Comparison of ENCODE assay signal across 21 mouse cellular contexts in the genomic region with DNA sequence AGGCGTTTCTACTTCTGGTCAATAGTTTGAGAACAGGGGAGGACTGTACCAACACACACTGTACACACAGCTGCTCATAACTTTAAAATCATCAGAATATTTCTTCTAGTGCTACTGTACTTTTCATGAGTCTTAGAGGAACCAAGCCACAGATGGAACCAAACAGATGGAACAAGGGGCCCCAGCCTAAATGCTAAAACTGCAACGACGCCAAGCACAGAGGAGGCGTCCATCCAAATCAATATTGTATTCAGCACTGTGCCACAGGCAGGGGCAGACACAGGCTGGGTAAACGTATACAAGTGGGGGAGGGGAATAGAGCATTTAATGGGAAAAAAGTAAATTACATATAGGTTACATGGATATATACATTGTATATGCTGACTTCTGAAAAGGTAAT. TPM values are rescaled to one million over a fixed set of nuclear protein-coding genes. Genes with fewer than 3 reads are reported as not detected.
A peak's percentile ranks its signal among the peaks of the same experiment; 100 is the strongest.
DNase-seq lines count a peak whose midpoint lies in the region; ATAC-seq and TF ChIP-seq lines count a peak whose summit lies in the region.
"Had no signal": no experiment of that assay in that cellular context is flagged by ENCODE, and none has a peak within 500 bp of the region (broad histone marks: within the 10 kb centered on the region; RNA-seq: fewer than 3 reads in every experiment).

No protein-coding gene starts in this region.

- 81% methylated on average over 5 of the region's 5 CpGs for WGBS in heart, adult 2 months
- WGBS in liver, adult 2 months: 34% methylated on average over 5 of the region's 5 CpGs
- WGBS in liver, embryonic 11.5 days: 72% methylated on average over 5 of the region's 5 CpGs
- WGBS in forebrain, postnatal 0 days: 20% methylated on average over 5 of the region's 5 CpGs

- no peak for DNase-seq in heart, adult 2 months
- DNase-seq in heart, postnatal 36 days: no peak
- DNase-seq in liver, adult 2 months (ENCODE audit: extremely low read depth, low read depth, low spot score): no peak
- no peak for DNase-seq in liver, embryonic 11.5 days (ENCODE audit: low spot score)
- DNase-seq in forebrain, postnatal 0 days: peak; percentile 65
- DNase-seq in kidney, postnatal 10 days: no peak
- DNase-seq: B cell, adult 2 months; cerebellum, adult 9-11 months; kidney, adult 8-10 months; kidney, postnatal 14 days; lung, postnatal 10 days had no signal

- H3K36me3 ChIP-seq in heart, adult 2 months (ENCODE audit: control insufficient read depth, insufficient read depth, low read length): peaks cover 4% of the 10 kb centered on the region; the same call in 1 of the 2 replicates
- no peaks in the 10 kb centered on the region for H3K36me3 ChIP-seq in liver, adult 2 months (ENCODE audit: control insufficient read depth, insufficient read depth, low read length)
- no peaks in the 10 kb centered on the region for H3K36me3 ChIP-seq in liver, embryonic 11.5 days (ENCODE audit: control insufficient read depth, insufficient read depth, low read length)
- H3K36me3 ChIP-seq in forebrain, postnatal 0 days (ENCODE audit: insufficient read depth): peaks cover 3% of the 10 kb centered on the region; the same call in 1 of the 2 replicates
- H3K36me3 ChIP-seq: embryonic facial prominence, embryonic 12.5 days; heart, embryonic 10.5 days; hindbrain, embryonic 15.5 days; intestine, embryonic 15.5 days had no signal

- H3K4me3 ChIP-seq in heart, adult 2 months: no peak overlapping the region
- no peak overlapping the region for H3K4me3 ChIP-seq in liver, adult 2 months (ENCODE audit: insufficient read depth, low read depth, low read length)
- no peak overlapping the region for H3K4me3 ChIP-seq in liver, embryonic 11.5 days (ENCODE audit: low read depth, low read length)
- H3K4me3 ChIP-seq in brown adipose tissue, adult 24 weeks (ENCODE audit: insufficient read depth, low read depth, low read length): no peak overlapping the region
- no peak overlapping the region for H3K4me3 ChIP-seq in forebrain, postnatal 0 days (ENCODE audit: low read depth, low read length)
- H3K4me3 ChIP-seq: embryonic facial prominence, embryonic 12.5 days; heart, embryonic 10.5 days; hindbrain, embryonic 15.5 days; intestine, embryonic 15.5 days; midbrain, embryonic 10.5 days had no signal

- ATAC-seq in liver, embryonic 11.5 days (replicated peaks; ENCODE audit: low FRiP score): no peak
- ATAC-seq in forebrain, postnatal 0 days: peak; percentile 44
- ATAC-seq in inflammation-experienced regulatory T-cells, adult 6 months: no peak
- ATAC-seq: intestine, embryonic 15.5 days; Patski had no signal

- H3K9ac ChIP-seq in heart, adult 2 months (ENCODE audit: low read depth, low read length): no peak overlapping the region
- H3K9ac ChIP-seq in liver, adult 2 months (ENCODE audit: low read depth, low read length): no peak overlapping the region
- no peak overlapping the region for H3K9ac ChIP-seq in liver, embryonic 11.5 days (ENCODE audit: low read depth, low read length)
- no peak overlapping the region for H3K9ac ChIP-seq in forebrain, postnatal 0 days
- H3K9ac ChIP-seq: embryonic facial prominence, embryonic 12.5 days; hindbrain, embryonic 15.5 days; intestine, embryonic 15.5 days had no signal

- H3K4me2 ChIP-seq in liver, embryonic 11.5 days: no peak overlapping the region
- H3K4me2 ChIP-seq in forebrain, postnatal 0 days (ENCODE audit: low read depth): no peak overlapping the region
- H3K4me2 ChIP-seq: embryonic facial prominence, embryonic 12.5 days; hindbrain, embryonic 15.5 days; intestine, embryonic 15.5 days had no signal

- H3K4me1 ChIP-seq in heart, adult 2 months (ENCODE audit: control insufficient read depth, insufficient read depth, low read length): peaks cover 16% of the 10 kb centered on the region
- peaks cover 48% of the 10 kb centered on the region for H3K4me1 ChIP-seq in liver, adult 2 months (ENCODE audit: control insufficient read depth, insufficient read depth, low read length)
- peaks cover 16% of the 10 kb centered on the region for H3K4me1 ChIP-seq in liver, embryonic 11.5 days (replicated peaks; ENCODE audit: control insufficient read depth, insufficient read depth, low read length)
- H3K4me1 ChIP-seq in brown adipose tissue, adult 24 weeks (ENCODE audit: control insufficient read depth, insufficient read depth, insufficient read length, low read length): peaks cover 25% of the 10 kb centered on the region
- H3K4me1 ChIP-seq in forebrain, postnatal 0 days (ENCODE audit: insufficient read depth): peaks cover 35% of the 10 kb centered on the region

- H3K27me3 ChIP-seq in heart, adult 2 months (ENCODE audit: control insufficient read depth, insufficient read depth, low read length): no peaks in the 10 kb centered on the region
- no peaks in the 10 kb centered on the region for H3K27me3 ChIP-seq in liver, adult 2 months (ENCODE audit: control insufficient read depth, insufficient read depth, low read length)
- H3K27me3 ChIP-seq in liver, embryonic 11.5 days (replicated peaks; ENCODE audit: control insufficient read depth, insufficient read depth, low read length): no peaks in the 10 kb centered on the region
- no peaks in the 10 kb centered on the region for H3K27me3 ChIP-seq in forebrain, postnatal 0 days (ENCODE audit: insufficient read depth, low read length)
- H3K27me3 ChIP-seq: CH12.LX; embryonic facial prominence, embryonic 12.5 days; hindbrain, embryonic 15.5 days; intestine, embryonic 15.5 days; Patski had no signal

- H3K9me3 ChIP-seq in liver, embryonic 11.5 days (ENCODE audit: control insufficient read depth, low read length): no peaks in the 10 kb centered on the region
- no peaks in the 10 kb centered on the region for H3K9me3 ChIP-seq in forebrain, postnatal 0 days (ENCODE audit: low read length)
- H3K9me3 ChIP-seq: embryonic facial prominence, embryonic 12.5 days; G1E; heart, embryonic 10.5 days; hindbrain, embryonic 15.5 days; intestine, embryonic 15.5 days; midbrain, embryonic 10.5 days had no signal

- no peak for TF ChIP-seq POLR2A in heart, adult 2 months (IDR thresholded peaks at IDR 0.05; ENCODE audit: insufficient read depth, low read depth, low read length)
- TF ChIP-seq POLR2A in liver, adult 2 months (IDR thresholded peaks at IDR 0.05; ENCODE audit: extremely low read depth, insufficient read depth, low read length): no peak

- H3K79me2 ChIP-seq in heart, adult 2 months (replicated peaks; ENCODE audit: control insufficient read depth, insufficient read depth, low read length): no peaks in the 10 kb centered on the region; the same call in 1 of the 2 replicates
- H3K79me2 ChIP-seq in liver, adult 2 months (ENCODE audit: control insufficient read depth, insufficient read depth, low read length): peaks cover 10% of the 10 kb centered on the region; the same call in 1 of the 2 replicates

- intact Hi-C loops in heart, adult 2 months (cut with DNase I): no loop called here
- intact Hi-C loops in heart, postnatal 36 days (cut with DNase I): loop anchor here (5.0 kb wide), 1 partner anchor 40 kb away; no protein-coding TSS in a partner anchor

- no peak for TF ChIP-seq CTCF in heart, adult 2 months (IDR thresholded peaks at IDR 0.05)
- TF ChIP-seq CTCF in liver, adult 2 months (IDR thresholded peaks at IDR 0.05; ENCODE audit: low read depth, low read length): no peak
- no peak for TF ChIP-seq CTCF in forebrain, postnatal 0 days (IDR thresholded peaks at IDR 0.05; ENCODE audit: low read depth)

- peak overlapping the region; percentile 76 for H3K27ac ChIP-seq in heart, adult 2 months
- H3K27ac ChIP-seq in liver, adult 2 months (replicated peaks; ENCODE audit: insufficient read depth, low read depth, low read length): peak overlapping the region; percentile 34; the same call in 1 of the 2 replicates
- H3K27ac ChIP-seq in liver, embryonic 11.5 days (ENCODE audit: low read depth, low read length): no peak overlapping the region
- peak overlapping the region; percentile 63 for H3K27ac ChIP-seq in brown adipose tissue, adult 24 weeks (replicated peaks; ENCODE audit: low read depth, low read length)
- H3K27ac ChIP-seq in forebrain, postnatal 0 days (ENCODE audit: low read depth, low read length): 0 out of 2 replicates have a peak overlapping the region, but pooled peaks have one; percentile 16
- H3K27ac ChIP-seq: embryonic facial prominence, embryonic 12.5 days; heart, embryonic 10.5 days; hindbrain, embryonic 15.5 days; intestine, embryonic 15.5 days; midbrain, embryonic 10.5 days had no signal

- TF ChIP-seq EP300 in heart, adult 2 months (IDR thresholded peaks at IDR 0.05; ENCODE audit: insufficient read depth, low read depth, low read length): no peak

RNA-seq across cellular contexts. Expression of gene Tmem131l, which starts 42.4 kb away (rescaled TPM):
- total RNA-seq in heart, adult 2 months (2021): 10 to 100 TPM; 22.0 to 23.4 TPM
- polyA plus RNA-seq in heart, adult 2 months (2012; rRNA removed): 17.3 and 18.1 TPM in 2 replicates
- total RNA-seq in heart, postnatal 36 days (2021): 10 to 100 TPM; 25.5 to 26.1 TPM
- total RNA-seq in liver, adult 2 months (2014; rRNA removed): 21.1 and 24.9 TPM in 2 replicates
- polyA plus RNA-seq in liver, adult 2 months (2012; rRNA removed): 10.7 and 15.3 TPM in 2 replicates
- 35.7 and 37.9 TPM in 2 replicates for polyA plus RNA-seq in liver, embryonic 11.5 days (2014; fragmentation: Nextera tagmentation; extraction: Ambion mirVana)
- polyA plus RNA-seq in brown adipose tissue, adult 24 weeks (2012; ENCODE audit: insufficient read depth, insufficient read length, missing spikeins): 8.4 and 9.8 TPM in 2 replicates
- 59.3 and 65.0 TPM in 2 replicates for total RNA-seq in forebrain, postnatal 0 days (2014; rRNA removed)
- 32.3 and 37.5 TPM in 2 replicates for polyA plus RNA-seq in forebrain, postnatal 0 days (2015; fragmentation: Nextera tagmentation; extraction: Ambion mirVana)
- polyA plus RNA-seq in inflammation-experienced regulatory T-cells, adult 6 months (2017; shearing (Covaris generic)): 10 to 100 TPM; 34.7 to 39.7 (median 36.1) TPM
